Mouse (Mus musculus) G1E (cell line): ENCODE data around the gene Stox1.

Experiments used
- CTCF ChIP-seq: IDR thresholded peaks from 2 replicates; pipeline ENCODE4 v1.5.1; 2012; ENCODE audit warnings: low read depth, low read length, inconsistent platforms, mixed read lengths
- GATA1 ChIP-seq: IDR thresholded peaks from 2 replicates; pipeline ENCODE4 v1.6.1; 2012; ENCODE audit warnings: borderline replicate concordance, low read length, inconsistent platforms, mixed read lengths

DNA sequence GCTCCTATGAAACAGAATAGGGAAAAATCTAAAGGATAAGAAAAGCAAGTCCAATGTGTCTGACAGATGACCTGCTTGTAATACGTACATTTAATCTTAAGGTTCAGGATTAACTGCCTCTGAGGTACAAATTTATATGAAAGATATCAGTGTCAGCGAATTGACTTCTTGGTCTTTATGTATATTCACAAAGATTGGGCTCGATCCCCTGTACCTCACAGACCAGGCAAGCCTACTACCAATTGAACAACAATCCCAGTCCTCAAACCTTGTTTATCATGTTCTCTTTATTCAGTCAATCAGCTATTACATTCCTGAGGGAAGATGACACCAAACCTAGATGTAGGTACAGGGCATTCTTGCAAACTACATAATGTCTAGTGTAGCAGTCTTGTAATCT is 74.0 kb downstream of the Stox1 start:
- TF ChIP-seq CTCF (no peak), GATA1 (no peak)
